Mouse (Mus musculus) E14TG2a.4 (cell line): ENCODE results near the gene Nav3.

Experiments used
- H3K27me3 ChIP-seq: 2 replicates; pipeline ENCODE4 v1.6.1; 2014; ENCODE audit warnings: low read length, control low read depth; ENCODE audit not compliant: insufficient read depth
- H3K36me3 ChIP-seq: 2 replicates; pipeline ENCODE4 v1.6.1; 2014; ENCODE audit warnings: low read length, control low read depth; ENCODE audit not compliant: insufficient read depth
- H3K4me1 ChIP-seq: replicated peaks from 2 replicates; pipeline ENCODE4 v1.6.1; 2014; ENCODE audit warnings: low read depth, low read length, control low read depth
- H3K4me3 ChIP-seq: replicated peaks from 2 replicates; pipeline ENCODE4 v1.5.1; 2014; ENCODE audit warnings: mild to moderate bottlenecking, low read length
- H3K9me3 ChIP-seq: 2 replicates; pipeline ENCODE4 v1.6.1; 2014; ENCODE audit warnings: low read length, control low read depth
- CTCF ChIP-seq: conservative IDR thresholded peaks from 2 replicates; pipeline ENCODE4 v1.5.1; 2014; ENCODE audit warnings: low read length
- NANOG ChIP-seq: IDR thresholded peaks from 2 replicates; pipeline ENCODE4 v1.6.1; 2014; ENCODE audit warnings: borderline replicate concordance, low read length, mixed read lengths
- POU5F1 ChIP-seq: IDR thresholded peaks from 2 replicates; pipeline ENCODE4 v1.6.1; 2014; ENCODE audit warnings: low read length, borderline replicate concordance

The Nav3 gene

DNA sequence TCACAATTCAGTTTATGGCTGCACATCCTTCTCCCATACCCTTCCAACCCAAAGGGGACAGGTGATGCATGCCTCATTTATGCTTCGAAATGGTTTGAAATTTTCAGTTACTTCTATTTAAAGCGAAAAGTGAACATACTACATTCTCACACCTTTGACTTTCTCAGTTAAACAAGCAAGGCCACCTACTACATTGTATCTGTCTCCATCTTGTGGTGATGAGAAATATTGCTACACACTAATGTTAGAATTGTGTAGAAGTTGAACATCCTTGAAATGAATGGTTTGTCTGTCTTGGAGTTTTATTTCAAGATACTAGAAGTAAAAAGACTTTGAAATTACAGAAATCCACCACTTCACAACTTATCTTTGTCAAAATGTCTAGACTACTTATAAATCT, 594.7 kb downstream of the Nav3 start:
- H3K27me3 ChIP-seq: no peaks in the 10 kb centered on the region
- H3K4me1 ChIP-seq: no peaks in the 10 kb centered on the region
- peak; percentile 49 for TF ChIP-seq CTCF
- TF ChIP-seq NANOG: no peak

DNA sequence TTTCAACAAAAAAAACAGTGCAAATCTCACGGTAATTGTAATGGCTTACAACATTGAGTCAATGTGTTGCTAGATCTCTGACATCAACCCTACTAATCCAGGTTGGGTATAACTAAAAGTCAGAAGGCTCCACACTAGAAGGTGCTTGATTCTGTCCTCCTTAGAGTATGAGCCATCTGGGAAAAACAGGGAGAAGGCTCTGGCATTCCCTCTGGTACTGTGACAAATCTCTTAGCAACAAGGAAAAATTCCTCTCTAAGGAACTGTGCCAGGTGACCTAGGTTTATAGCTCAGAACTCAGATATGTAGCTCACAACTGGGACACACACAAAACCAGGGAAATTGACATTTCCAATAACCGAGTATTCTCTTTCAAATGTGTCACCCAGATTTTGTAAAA, 597.4 kb downstream of the Nav3 start:
- no peaks in the 10 kb centered on the region for H3K27me3 ChIP-seq
- no peaks in the 10 kb centered on the region for H3K4me1 ChIP-seq
- H3K4me3 ChIP-seq: no peak overlapping the region
- H3K36me3 ChIP-seq: no peaks in the 10 kb centered on the region
- H3K9me3 ChIP-seq: no peaks in the 10 kb centered on the region
- no peak for TF ChIP-seq NANOG

More for the DNA sequence above, 594.7 kb downstream of the Nav3 start:
- no peak overlapping the region for H3K4me3 ChIP-seq
- H3K36me3 ChIP-seq: no peaks in the 10 kb centered on the region
- no peaks in the 10 kb centered on the region for H3K9me3 ChIP-seq

DNA sequence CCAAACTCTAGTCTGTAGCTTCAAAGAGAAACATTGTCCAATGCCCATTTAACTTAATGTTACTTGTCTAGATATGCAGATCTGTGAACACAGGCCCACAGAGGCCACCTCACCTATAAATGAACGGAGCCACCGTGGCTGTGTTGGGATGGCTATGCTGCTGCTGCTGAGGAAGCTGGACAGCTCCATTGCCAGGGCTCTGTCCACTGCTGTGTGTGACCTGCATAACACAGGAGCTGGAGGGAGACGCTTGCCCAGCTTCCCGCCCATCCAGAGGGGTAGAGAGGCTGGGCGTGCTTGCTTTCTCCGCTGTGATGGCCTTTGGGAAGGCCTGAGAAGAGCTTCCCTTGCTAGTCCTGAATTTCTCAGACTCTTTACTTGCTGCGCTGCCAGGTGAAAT, 603.6 kb downstream of the Nav3 start:
- H3K36me3 ChIP-seq: no peaks in the 10 kb centered on the region
- H3K4me1 ChIP-seq: no peaks in the 10 kb centered on the region
- H3K4me3 ChIP-seq: no peak overlapping the region
- no peaks in the 10 kb centered on the region for H3K27me3 ChIP-seq
- TF ChIP-seq CTCF (no peak), NANOG (no peak), POU5F1 (no peak)
- H3K9me3 ChIP-seq: no peaks in the 10 kb centered on the region

DNA sequence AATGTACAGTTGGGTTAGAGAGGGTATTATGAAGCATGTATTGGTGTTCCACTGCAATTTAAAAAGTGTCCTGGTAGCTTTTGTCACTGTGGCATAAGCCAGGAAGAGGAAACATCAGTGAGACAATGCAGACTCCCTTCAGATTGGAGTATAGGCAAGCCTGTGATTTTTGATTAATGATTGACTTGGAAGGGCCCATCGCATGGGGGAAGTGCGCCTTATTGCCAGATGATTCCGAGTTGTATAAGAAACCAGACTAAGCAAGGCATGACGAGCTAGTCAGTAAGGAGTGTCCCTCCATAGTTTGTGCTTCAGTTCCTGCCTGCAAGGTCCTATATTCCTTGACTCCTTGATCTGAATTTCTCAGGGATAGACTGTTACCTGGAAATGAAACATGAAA, 608.4 kb downstream of the Nav3 start:
- no peaks in the 10 kb centered on the region for H3K9me3 ChIP-seq

DNA sequence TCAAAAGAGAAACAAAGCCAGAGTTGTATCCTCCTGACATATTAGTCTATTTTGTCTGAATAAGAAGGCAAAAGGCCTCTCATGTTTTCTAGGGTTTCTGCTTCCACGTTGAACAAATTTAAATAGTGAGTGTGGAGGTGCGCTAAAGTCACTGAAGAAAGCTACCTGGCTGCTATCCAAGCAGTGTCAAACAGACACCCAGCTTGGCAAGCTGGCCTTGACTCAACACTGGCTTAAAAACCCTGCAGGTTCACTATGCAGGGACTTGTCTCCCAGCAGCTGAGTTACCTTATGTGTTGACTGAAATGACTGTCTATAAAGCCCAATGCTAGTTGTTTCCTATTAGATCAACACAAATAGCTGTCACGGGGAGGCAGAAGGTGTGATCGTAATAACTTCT, 612.3 kb downstream of the Nav3 start:
- H3K9me3 ChIP-seq: no peaks in the 10 kb centered on the region
- TF ChIP-seq POU5F1: no peak
- TF ChIP-seq CTCF: no peak
- no peak for TF ChIP-seq NANOG
- no peaks in the 10 kb centered on the region for H3K36me3 ChIP-seq
- H3K4me1 ChIP-seq: no peaks in the 10 kb centered on the region
- no peak overlapping the region for H3K4me3 ChIP-seq
- no peaks in the 10 kb centered on the region for H3K27me3 ChIP-seq

More for the DNA sequence above, 608.4 kb downstream of the Nav3 start:
- Histone ChIP-seq H3K4me3 (no peak overlapping the region), H3K27me3 (no peaks in the 10 kb centered on the region), H3K36me3 (no peaks in the 10 kb centered on the region), H3K4me1 (no peaks in the 10 kb centered on the region)
- TF ChIP-seq CTCF (no peak), POU5F1 (no peak), NANOG (no peak)

DNA sequence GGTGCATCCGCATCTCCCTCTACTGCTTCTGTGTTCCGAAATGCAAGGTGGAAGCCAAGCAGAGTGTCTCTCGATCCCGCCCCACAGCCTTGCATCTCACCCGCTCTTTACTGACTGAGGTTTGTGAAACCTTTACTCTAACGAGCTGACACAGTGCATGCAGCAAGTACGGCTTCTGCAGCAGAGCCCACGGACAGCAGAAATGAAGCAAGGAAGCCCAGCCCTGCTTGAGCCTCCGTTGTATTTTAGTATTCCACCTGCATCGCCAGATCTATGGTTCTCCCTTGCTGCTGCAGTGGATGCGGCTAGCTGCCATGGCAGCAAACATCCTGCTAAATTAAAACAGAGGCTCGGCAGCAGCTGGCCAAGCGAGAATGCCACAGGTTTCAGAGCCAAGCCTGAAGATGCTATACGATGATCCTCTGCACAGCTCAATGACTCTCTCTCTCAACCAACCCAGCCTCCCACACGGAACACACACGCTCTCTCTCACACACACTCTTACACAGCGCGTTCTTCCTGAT, 623.2 kb downstream of the Nav3 start:
- H3K9me3 ChIP-seq: no peaks in the 10 kb centered on the region
- peaks cover 3% of the 10 kb centered on the region; the same call in 1 of the 2 replicates for H3K4me1 ChIP-seq
- no peaks in the 10 kb centered on the region for H3K36me3 ChIP-seq
- H3K27me3 ChIP-seq: peaks cover 3% of the 10 kb centered on the region; the same call in 1 of the 2 replicates
- H3K4me3 ChIP-seq: peak overlapping the region; percentile 50
- no peak for TF ChIP-seq NANOG
- TF ChIP-seq CTCF: no peak
- TF ChIP-seq POU5F1: no peak

DNA sequence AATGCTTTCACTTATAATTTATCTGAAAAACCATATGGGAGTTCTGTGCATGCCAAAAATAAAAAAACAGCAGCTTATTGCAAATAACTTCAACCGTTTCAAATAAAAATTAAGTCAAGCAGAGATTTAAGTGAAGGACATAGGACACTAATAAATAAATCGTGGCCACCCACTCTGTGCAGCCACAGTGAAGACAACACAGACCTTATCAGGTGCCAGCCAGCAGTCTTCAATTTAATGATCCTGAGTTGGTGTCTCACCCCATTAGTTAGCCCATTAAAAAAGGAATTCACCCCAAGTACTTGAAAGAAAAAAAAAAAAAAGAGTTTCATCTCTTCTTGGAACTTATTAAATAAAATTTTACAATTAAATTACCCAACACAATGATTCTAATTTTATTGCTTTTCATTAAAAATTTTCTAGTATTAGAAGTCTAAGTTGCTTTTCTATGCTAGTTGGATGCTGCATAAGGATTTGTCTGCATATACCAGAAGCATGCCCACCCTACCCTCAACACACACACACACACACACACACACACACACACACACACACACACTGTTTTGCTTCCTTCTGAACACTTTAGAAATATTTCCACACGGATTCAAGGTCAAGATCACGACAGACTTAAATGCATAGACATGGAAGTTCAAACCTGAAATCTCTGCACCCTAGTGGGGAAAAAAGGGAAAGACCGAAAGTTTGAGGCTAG, 649.1 kb downstream of the Nav3 start:
- TF ChIP-seq POU5F1 (no peak), CTCF (no peak; the same call in 1 of the 2 replicates), NANOG (no peak)
- H3K4me1 ChIP-seq: no peaks in the 10 kb centered on the region
- no peaks in the 10 kb centered on the region for H3K36me3 ChIP-seq
- H3K9me3 ChIP-seq: no peaks in the 10 kb centered on the region
- no peak overlapping the region for H3K4me3 ChIP-seq
- H3K27me3 ChIP-seq: no peaks in the 10 kb centered on the region

DNA sequence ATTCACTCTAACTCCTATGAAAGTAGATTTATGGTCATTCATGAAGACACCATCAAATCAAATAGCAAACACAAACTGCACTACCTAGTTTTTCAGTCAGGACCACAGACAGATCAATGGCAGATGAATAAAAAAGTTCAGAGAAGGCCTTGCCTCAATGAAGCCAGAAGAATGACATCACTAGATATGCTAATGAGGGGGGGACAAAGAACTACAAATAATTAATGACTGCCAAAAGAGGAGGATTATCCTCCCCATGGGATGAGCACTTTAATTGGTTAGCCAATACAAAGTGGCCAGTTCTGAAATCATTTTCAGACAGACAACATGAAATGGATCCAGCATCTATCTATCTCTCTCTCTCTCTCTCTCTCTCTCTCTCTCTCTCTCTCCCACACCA, 652.6 kb downstream of the Nav3 start:
- Histone ChIP-seq H3K27me3 (no peaks in the 10 kb centered on the region), H3K36me3 (no peaks in the 10 kb centered on the region), H3K4me3 (no peak overlapping the region), H3K4me1 (no peaks in the 10 kb centered on the region), H3K9me3 (no peaks in the 10 kb centered on the region)
- TF ChIP-seq CTCF (no peak), POU5F1 (no peak), NANOG (no peak)

DNA sequence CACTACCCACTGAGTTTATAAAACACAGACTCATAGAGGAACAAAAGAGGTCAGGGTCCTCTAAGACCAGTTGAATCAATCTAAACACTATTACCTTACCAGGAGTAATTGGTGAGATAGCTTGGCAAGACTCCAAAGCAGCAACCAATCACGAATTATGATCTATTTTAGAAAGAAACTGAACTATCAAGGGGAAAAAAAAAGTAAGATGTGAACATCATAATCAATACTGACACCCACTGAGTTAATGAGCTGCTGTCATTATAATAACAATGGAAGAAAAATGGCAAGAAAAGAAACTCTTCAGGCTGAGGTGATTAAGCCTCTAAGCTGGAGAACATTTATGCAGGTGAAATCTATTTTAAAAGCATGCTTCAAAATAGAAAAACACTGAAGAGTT, 653.8 kb downstream of the Nav3 start:
- H3K4me1 ChIP-seq: no peaks in the 10 kb centered on the region
- no peaks in the 10 kb centered on the region for H3K27me3 ChIP-seq
- no peaks in the 10 kb centered on the region for H3K36me3 ChIP-seq
- no peak overlapping the region for H3K4me3 ChIP-seq
- TF ChIP-seq NANOG: no peak
- no peak for TF ChIP-seq CTCF
- TF ChIP-seq POU5F1: no peak
- H3K9me3 ChIP-seq: no peaks in the 10 kb centered on the region
